Mouse (Mus musculus) frontal cortex, postnatal 25 days (tissue): ENCODE data around the gene Olfr721-ps1.

Experiments
- DNase-seq, 2 experiments: peaks; one replicate each; pipeline ENCODE4 v3.0.0; 2022; ENCODE audit warnings: low spot score in 2 of 2

Olfr721-ps1 gene

DNA sequence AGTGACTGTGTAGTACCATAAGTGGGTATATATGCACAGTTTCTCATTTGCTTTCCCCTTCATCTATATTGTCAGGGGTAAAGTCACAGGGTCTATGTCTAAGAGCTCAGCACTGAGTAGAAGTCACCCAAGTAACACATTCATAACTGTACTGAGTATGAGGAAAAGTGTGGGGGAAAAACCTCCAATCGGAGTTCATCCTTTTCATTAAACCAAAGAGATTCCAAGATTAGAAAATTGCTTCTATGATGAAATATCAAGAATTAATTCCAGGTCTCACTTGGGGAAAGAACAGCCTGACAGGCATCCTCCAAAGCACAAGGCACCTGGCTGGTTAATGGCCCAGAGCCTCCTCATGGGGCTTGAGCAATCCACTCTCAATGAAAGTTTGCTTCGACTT lies at the start of gene Olfr721-ps1:
TSS of gene Olfr721-ps1 (plus strand) at position 301 of the 400 bp plus-strand sequence.
- DNase-seq: no peak

DNA sequence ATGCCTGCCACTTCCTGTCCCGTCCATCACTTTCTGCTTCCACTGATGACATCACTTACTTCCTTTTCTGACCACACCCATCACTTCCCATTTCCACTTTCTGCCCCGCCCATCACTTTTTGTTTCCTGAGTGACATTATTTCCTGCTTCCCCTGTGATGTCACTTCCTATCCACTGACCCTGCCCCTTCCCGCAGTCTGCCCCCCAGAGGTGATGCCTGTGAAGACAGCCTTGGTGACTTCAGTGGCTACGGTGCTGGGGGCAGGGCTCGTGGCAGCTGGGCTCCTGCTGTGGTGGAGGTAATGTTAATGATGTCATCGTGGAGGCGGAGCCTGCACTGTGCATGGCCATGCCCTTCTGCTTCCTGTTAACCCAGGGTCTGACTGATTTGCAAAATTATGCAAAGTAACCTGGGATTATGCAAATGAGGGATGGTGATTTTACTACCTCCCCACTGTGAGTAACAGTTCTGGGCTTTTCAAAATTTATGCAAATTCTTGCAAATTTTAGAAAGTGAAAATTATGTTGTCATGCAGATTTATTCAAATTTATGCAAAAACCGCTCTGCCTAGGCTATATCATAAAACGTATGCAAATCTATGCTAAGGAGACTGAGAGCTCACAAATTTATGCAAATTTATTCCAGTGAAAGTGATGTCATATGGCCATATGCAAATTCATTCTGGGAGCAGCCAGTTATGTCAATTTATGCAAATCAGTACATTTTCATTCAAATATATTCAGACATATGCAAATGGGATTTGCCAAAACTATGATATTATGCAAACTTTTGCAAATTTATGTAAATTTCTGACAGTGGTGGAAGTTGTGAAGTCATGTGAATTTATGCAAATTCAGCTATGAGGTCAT lies 49.1 kb upstream of the Olfr721-ps1 start:
- no peak for DNase-seq

DNA sequence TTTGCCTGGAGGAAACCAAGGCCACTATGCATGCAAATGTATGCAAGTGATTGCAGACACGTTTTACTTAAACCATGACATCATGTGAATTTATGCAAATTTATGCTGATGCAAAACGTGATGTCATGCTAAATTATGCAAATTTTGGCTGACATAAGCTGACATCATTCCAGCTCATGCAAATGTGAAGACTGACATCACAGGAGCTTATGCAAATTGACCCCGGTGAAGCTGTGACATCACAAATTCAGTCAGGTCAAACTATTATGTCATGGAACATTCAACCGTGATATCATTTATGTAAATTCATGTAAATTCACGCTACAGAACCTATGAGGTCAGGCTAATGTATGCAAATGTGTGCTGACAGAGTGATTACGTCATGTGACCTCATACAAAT lies 48.5 kb upstream of the Olfr721-ps1 start:
- DNase-seq: no peak

DNA sequence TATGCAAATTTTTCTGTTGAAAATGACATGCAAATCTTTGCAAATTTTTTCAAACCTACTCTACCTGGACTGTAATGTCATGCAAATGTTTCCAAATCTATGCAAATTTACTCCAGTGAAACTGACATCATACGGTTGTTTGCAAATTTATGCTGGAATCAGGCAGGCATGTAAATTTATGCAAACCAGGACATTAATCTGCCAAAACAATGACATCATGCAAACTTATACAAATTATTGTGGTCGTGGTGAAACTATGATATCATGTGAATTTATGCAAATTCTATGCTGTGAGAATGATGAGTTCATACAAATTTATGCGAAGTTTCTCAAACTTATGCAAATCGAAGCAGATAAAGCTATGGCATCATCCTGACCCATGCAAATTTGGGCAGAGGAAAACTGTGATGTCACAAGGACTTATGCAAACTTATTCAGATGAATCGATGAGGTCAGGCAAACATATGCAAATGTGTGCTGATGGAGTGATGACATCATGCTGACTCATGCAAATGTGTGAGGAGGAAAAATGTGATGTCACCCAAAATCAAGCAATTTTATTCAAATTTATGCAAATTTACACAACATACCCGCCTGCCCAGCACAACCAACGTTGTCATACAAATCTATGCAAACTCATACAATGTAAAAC lies 47.9 kb upstream of the Olfr721-ps1 start:
- no peak for DNase-seq

DNA sequence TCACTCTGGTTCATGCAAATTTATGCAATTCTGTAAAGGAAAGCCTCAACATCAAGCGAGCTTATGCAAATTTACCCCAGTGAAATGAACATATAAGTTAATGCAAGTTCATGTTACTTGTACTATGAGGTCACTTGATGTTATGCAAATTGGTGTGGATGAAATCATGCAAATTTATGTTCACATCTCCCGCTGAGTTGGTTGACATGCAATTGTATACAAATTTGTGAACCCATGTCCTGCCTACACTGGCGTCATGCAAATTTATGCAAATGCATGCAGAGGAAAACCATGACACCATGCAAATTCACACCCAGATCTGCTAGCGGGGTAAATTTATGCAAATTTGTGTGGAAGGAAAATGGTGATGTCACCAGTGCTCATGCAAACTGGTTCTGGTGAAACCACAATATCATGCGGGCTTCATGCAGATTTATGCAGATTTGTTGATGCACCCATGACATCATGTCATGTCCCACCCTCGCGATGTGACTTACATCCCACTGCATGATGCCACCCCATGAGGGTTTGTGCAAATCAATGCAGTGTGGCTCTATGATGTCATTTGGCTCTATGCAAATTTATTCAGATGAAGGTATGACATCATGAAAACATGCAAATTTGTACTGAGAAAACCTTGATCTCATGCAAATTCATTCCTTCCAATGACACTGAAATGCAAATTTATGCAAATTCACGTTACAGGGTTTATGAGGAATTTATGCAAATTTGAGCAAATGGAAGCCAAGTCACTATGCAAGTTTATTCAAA lies 47.2 kb upstream of the Olfr721-ps1 start:
- no peak for DNase-seq

DNA sequence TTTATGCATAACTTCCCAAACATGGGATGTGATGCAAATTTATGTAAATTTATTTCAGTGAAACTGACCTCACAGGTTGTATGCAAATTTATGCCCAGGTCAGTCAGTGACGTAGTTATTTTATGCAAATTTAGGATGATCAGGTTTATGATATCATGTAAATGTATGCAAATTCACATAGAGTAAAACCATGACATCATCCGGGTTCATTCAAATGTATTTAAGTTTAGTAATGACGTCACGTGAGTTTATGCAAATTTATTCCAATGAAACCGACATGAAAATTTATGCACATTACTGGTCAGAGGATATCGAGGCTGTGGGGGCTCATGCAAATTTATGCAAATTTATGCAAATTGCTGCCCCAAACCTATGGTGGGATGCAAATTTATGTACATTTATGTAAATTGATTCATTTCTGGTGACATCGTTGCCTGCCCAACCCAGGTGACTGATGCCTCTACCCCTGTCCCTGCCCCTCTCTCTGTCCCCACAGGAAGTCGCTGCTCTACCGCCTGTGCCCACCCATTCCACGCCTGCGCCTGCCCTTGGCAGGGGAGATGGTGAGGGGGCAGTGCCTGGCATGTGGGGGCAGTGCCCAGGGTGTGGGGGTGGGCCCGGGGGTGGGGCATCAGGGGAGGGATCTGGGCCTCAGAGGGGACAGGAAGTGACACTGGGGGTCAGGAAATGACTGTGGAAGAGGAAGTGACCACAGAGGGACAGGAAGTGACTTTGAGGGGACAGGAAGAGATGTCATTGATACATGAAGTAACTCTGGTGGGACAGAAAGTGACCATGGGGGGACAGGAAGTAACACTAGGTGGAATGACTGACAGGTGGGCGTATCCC lies 46.4 kb upstream of the Olfr721-ps1 start:
- no peak for DNase-seq

DNA sequence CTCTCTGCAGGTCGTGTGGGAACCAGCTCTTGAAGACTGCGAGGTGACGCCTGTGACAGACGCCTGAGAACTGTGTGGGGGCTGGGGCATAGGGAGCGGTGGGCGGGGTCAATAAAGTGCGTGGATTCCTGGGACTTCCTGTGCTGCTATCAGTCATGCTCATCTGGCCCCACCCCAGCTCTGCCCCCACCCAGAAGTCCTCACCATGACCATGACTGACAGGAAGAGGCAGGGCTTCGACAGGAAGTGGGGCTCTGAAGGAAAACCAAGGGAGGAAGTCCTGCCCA lies 45.8 kb upstream of the Olfr721-ps1 start:
- DNase-seq: no peak

DNA sequence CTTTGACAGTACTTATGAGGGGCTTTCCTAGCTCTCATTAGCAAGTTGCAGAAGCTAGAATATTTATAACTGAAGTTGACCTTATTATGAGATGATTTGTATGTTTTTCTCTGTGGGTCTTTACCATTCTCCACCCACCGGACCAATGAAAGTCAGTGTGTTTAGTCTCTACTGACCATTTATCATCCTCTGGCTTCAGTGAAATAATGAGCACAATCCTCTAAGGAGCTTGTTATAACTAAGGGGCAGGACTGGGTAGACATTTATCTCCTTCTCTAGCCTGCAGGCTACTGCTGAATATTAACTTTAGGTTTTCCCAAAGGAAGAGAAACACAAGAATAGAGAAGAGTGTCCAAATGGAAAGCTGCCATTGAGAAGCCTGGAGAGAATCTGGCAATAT lies 5.6 kb upstream of the Olfr721-ps1 start:
- DNase-seq: no peak

DNA sequence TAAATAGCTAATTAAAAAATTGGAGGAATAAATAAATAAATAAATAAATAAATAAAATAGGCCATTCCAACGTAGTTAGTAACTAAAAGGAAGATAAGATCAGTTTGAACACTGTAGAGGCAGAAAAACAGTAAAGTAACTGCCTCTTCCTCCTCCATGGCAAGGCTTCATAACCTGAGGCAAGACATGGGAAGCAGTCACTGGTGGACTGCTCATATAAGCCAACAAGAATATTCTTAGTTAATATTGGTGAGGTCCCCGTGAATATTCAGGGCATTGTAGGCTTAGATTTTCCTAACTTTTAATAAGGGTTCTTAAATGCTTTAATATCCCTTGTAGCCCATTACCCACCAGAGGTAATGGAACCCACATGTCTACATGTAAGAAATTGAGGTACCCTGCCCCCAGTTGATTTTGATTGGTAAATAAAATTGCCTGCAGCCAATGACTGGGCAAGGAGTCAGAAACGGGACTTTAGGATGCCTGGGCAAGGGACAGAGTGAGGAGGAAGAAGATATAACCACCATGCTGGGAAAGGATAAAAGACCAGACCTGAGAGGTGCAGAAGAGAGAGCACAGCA lies 35.1 kb downstream of the Olfr721-ps1 start:
- no peak for DNase-seq
